Mouse (Mus musculus) embryo, embryonic 11 days (tissue): ENCODE measurements around the gene Fbxo47.

Experiments
- DNase-seq: peaks from one replicate; pipeline ENCODE4 v3.0.0-alpha.2; 2015

Fbxo47 gene

DNA sequence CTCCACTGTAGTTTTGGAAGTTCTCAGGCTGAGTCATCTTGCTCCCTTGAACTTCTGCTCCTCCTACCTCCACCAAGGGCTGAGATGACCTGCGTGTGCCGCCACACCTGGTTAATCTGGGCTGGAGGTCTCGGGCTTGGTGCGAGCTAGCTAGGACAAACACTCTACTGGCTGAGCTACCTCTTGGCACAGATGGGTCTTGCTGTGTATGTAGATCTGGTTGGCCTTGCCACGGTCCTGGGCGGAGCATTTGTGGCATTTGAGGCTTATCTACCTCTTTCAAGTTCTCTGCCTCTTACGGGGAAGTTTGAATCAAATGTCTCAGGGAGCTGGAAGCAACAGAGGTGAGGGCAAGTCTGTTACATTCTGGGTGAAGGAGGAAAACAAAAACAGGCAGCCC, 73.6 kb downstream of the Fbxo47 start:
- DNase-seq: no peak

DNA sequence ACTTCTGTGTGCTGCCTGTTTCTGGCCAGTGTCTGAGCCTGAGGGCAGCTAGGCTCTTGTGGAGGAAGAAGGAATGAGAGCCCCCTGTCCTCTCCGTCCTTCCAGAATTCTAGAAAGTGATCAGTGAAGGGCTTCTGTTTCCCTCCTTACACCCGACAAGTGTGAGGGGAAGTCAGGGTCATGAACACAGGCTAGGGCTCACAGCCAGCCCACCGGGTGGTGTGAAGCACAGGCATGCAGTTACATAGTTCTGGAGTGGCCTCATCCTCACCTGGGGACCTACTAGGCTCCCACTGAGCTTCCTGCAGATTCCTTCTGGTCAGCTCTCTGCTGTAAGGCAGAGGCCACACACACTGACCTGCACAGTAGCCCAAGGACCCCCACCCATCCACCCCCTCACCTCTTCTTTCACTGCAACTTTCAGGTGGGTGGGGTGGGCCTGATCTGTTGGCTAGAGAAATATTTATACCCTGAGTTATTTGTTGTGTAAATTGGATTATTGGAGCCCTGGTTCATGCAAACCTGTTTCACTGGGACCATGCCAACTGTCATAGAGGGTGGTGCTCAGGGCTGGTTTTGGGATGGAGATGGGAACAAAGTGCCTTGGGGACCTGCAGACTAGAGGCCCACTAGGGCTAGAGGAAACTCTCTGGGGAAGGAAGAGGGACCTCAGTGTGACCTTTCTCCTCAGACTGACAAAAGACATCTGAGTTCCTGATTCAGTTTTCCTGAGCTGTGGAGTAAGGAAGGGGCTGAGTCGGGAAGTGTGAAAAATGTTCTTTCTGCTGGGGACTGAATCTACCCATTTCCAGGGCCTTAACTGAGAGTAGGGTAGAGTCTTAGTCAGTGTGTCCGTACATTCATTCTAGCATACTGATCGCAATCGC, 74.5 kb downstream of the Fbxo47 start:
- no peak for DNase-seq

DNA sequence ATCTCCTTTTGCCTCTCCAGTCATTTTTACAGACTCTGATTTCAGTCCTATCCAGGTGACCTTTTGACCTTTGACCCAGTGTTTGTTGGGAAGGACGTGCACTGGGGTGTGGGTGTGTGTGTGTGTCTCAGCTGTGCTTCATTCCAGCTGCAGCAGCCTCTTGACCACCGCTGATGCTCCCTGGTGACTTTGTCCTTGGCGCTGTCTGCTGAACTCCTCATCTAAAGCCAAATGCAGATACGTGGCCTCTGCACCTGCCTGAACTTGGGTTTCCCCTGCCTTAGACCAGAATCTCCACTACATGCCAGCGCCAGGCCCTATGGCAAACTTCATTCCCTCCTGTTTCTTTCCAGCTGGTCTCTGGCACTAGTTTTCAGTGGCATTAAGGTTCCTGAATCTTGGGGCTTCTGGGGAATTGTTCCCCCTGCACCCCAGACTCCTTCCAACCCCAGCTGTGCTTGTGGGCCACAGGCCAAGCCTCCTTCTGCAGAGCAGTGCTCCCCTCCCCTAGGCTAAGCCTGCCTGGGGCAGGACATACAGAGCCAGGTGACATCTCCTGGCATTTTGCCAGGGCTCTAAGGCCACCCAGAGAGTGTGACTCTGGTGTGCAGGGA, 75.2 kb downstream of the Fbxo47 start:
- DNase-seq: peak; percentile 39

DNA sequence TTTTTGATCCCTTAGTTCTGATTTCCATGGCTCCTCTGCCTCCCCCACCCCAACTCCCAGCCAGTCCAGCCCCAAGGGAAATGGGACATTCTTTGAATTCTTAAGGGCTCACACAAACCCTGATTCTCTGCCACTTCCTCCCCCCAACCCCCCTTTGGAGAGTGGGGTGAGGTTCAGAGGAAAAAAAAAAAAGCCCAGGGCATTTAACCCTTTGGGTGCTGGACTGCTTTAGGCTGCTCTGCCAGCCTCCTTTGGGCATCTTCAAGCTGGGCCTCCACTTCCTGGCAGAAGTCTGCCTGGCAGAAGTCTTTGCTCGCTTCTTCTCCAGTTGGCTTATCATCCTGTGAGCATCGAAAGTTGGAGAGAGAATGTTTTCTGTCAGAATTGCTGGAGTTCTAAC, 75.9 kb downstream of the Fbxo47 start:
- DNase-seq: peak; percentile 75

DNA sequence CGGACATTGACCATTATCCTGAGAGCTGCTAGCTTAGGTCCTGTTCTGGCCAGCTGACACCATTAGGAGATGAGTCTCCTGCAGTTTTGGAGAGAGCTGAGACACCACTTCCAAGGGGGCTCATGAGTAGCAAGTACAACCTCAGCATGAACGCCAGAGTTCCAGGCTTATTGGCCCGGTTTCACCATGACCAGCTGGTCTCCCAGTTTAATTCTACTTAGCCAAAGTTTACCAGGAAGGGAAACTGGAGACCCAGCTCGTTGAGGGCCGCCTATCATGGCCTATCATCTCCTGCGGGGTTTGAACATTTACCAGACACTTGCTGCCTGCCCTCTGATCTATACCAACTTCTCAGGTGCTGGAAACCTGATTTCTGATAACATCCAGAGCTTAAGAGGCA, 76.3 kb downstream of the Fbxo47 start:
- DNase-seq: no peak

DNA sequence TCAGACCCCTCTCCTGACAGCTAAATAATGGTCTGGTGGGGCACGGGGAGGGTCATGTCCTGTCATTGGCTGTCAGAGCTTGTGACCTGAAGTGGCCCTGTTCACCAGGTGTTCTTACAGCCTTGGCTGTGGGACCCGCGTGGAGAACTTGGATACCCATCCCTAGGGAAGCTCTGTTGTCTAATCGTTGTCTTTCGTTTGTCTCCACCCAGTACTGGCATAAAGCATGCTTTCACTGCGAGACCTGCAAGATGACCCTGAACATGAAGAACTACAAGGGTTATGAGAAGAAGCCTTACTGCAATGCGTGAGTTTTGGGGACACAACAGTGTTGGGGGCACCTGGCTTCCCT, 77.4 kb downstream of the Fbxo47 start:
- DNase-seq: no peak

DNA sequence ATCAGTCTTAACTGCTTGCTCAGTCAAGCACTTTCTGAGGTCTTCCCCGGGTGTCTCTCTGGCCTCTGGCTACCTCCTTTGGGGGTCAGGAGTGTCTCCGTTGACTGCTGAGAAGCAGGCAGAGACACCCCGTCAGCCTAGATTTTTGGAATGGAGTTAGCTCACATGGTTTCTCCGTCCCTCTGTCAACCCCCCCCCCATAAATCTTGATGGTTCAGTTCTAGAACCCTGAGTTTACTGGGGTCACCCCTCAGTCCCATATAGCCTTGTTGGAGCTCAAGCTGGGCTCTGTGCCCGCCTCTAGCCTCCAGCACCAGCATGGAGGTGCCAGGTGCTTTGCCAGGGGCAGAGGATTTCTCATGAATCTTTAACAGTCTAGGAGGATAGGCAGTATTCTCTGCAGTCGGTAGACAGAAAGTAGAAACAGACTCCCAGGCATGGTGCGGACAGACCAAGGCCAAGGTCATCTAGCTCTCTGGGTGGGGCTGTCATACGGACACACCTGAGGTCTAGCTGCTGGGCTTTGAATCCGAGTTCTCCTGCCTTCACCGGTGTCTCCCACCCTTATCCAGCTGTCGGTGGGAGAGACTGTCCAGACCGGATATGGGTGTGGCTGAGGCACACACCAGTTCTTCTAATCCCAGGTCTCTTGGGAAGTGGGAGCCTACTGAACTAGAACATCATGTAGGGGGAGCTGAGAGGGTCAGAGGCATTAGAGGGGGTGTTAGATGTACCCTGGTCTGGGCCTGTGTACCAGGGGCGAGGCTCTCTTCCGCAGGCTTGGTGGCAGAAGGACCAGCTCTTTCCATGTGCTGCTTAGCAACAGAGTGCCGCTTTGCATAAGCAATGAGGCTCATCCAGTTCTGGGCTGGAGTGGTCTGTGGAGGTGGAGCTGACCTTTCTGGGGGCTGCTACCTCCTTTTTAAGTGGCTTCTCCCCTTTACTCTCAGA, 78.0 kb downstream of the Fbxo47 start:
- no peak for DNase-seq

DNA sequence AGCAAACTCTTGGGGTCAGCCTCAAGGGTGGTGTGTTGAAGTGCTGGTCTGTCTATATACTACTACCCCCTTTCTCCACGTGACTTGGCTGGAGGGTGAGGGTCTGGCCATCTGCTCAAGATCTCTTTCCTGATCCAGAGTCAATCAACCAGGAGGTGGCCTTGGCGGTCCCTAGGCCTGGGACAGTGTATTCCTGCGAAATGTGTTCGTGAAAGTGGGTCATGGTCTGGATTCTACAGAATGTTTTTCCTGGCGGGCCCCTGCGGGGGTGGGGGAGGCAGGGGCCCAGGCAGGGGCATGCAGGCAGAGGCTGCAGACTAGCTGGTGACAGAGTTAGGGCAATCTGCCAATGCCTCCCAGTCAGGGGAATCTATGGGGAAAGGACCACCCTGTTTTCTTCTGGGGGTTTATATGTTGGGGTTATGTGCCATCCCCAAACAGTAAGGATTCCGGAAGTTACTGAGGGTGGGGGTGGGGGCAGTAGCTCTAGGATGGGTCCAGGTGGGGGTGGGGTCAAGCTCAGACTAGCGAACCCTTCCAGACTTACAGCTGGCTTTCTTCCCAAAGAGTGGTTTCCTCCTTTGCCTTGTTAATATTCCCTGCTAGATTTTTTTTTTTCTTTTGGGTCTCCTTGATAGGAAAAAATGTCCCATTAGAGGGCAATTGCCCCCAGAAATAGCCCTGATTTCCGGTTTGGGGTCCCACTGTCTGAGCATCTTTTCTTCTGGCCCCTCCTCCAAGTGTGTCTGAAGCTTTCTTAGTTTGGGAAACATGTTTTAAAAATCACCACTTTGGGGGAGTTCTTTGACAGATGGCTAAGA, 78.9 kb downstream of the Fbxo47 start:
- peak; percentile 43 for DNase-seq

DNA sequence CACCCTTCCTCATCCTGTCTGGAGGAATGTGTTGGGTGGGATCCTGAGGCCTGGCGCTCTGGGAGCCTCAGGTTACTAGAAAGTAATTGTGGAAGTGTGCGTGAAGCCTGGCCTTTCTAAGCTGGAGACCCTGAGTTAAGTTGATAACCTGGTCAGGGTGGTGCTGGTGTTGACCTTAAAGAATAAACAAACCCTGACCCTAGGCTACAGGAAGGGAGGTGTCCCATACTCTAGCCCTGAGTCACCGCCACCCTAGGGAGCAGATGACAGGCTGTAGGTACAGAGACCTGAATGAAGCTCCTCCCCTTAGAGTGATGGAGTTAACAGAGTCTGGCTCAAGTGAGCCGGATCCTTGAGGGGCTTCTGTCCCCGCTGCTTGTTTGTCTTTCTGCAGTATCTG, 80.1 kb downstream of the Fbxo47 start:
- no peak for DNase-seq
